ENCODE assay signal across 17 mouse cellular contexts in the genomic region with DNA sequence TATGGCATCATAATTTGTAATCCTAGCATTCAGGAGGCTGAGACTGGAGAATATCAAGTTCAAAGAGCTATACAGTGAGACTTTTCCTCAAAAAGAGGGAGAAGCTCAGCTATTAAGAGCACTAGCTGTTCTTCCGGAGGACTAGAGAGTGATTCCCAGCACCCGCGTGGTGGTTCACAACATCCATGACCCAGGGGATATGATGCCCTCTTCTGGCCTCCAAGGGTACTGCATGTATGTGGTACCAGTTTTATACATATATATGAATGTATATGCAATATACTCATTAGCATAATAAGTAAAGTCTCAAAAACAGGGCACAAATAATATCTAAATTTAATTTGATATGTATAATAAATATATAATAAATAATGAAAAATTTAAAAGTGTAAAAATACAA. TPM values are rescaled to one million over a fixed set of nuclear protein-coding genes. Genes with fewer than 3 reads are reported as not detected.
DNase-seq lines count a peak whose midpoint lies in the region; ATAC-seq and TF ChIP-seq lines count a peak whose summit lies in the region.
"Had no signal": no experiment of that assay in that cellular context is flagged by ENCODE, and none has a peak within 500 bp of the region (broad histone marks: within the 10 kb centered on the region; RNA-seq: fewer than 3 reads in every experiment).

No protein-coding gene starts in this region.

- TF ChIP-seq EP300 in liver, embryonic 14.5 days (IDR thresholded peaks at IDR 0.05; ENCODE audit: low read depth): no peak

- WGBS in liver, embryonic 14.5 days (ENCODE audit: insufficient replicate concordance): 74% methylated on average over 3 of the region's 3 CpGs
- 84% methylated on average over 3 of the region's 3 CpGs for WGBS in liver, embryonic 11.5 days

- no peak for TF ChIP-seq POLR2A in brain, embryonic 14.5 days (IDR thresholded peaks at IDR 0.05; ENCODE audit: borderline replicate concordance, extremely low read depth, insufficient read depth, insufficient read length, poor library complexity, severe bottlenecking)

- H3K27me3 ChIP-seq in liver, embryonic 14.5 days (ENCODE audit: control insufficient read depth, insufficient read depth, low read length): no peaks in the 10 kb centered on the region
- H3K27me3 ChIP-seq in liver, embryonic 11.5 days (replicated peaks; ENCODE audit: control insufficient read depth, insufficient read depth, low read length): no peaks in the 10 kb centered on the region
- no peaks in the 10 kb centered on the region for H3K27me3 ChIP-seq in E14TG2a.4 (ENCODE audit: insufficient read depth, low read length)
- H3K27me3 ChIP-seq: intestine, embryonic 15.5 days; liver, embryonic 15.5 days; megakaryocyte, embryonic 14.5 days had no signal

- H3K4me2 ChIP-seq in liver, embryonic 14.5 days (ENCODE audit: low read depth): no peak overlapping the region
- no peak overlapping the region for H3K4me2 ChIP-seq in liver, embryonic 11.5 days
- H3K4me2 ChIP-seq: intestine, embryonic 15.5 days; liver, embryonic 15.5 days had no signal

- no peak overlapping the region for H3K9ac ChIP-seq in liver, embryonic 14.5 days (replicated peaks)
- no peak overlapping the region for H3K9ac ChIP-seq in liver, embryonic 11.5 days (ENCODE audit: low read depth, low read length)
- H3K9ac ChIP-seq: intestine, embryonic 15.5 days; liver, embryonic 15.5 days had no signal

- no peaks in the 10 kb centered on the region for H3K36me3 ChIP-seq in liver, embryonic 14.5 days (replicated peaks; ENCODE audit: control insufficient read depth, insufficient read depth, low read depth)
- H3K36me3 ChIP-seq in liver, embryonic 11.5 days (ENCODE audit: control insufficient read depth, insufficient read depth, low read length): no peaks in the 10 kb centered on the region
- no peaks in the 10 kb centered on the region for H3K36me3 ChIP-seq in E14TG2a.4 (ENCODE audit: insufficient read depth, low read length)
- H3K36me3 ChIP-seq: intestine, embryonic 15.5 days; liver, embryonic 15.5 days had no signal

- DNase-seq in CD4-positive, CD25-positive, alpha-beta regulatory T cell, adult 2 months (ENCODE audit: low read depth, low spot score): peak; percentile 39
- DNase-seq in liver, embryonic 14.5 days (ENCODE audit: low read depth in 3 of 3, low spot score in 3 of 3): no peak
- no peak for DNase-seq in liver, embryonic 11.5 days (ENCODE audit: low spot score)
- DNase-seq in brain, embryonic 14.5 days (ENCODE audit: low read depth): no peak
- DNase-seq in frontal cortex, postnatal 14 days (ENCODE audit: low spot score in 2 of 2): no peak
- DNase-seq: adrenal gland, postnatal 36 days; cerebellum, adult 9-10 months; embryo, embryonic 11 days; heart, postnatal 10 days; right cerebral cortex, postnatal 25 days had no signal

- no peak overlapping the region for H3K4me3 ChIP-seq in liver, embryonic 14.5 days (ENCODE audit: insufficient read depth in 1 of 2, low read depth in 2 of 2, low read length in 2 of 2)
- no peak overlapping the region for H3K4me3 ChIP-seq in liver, embryonic 11.5 days (ENCODE audit: low read depth, low read length)
- H3K4me3 ChIP-seq in E14TG2a.4 (replicated peaks; ENCODE audit: low read length): no peak overlapping the region
- H3K4me3 ChIP-seq: intestine, embryonic 15.5 days; liver, embryonic 15.5 days; megakaryocyte, embryonic 14.5 days; myocyte had no signal

- no peaks in the 10 kb centered on the region for H3K4me1 ChIP-seq in liver, embryonic 14.5 days (replicated peaks; ENCODE audit: control insufficient read depth in 2 of 2, insufficient read depth in 2 of 2, low read length in 1 of 2)
- H3K4me1 ChIP-seq in liver, embryonic 11.5 days (replicated peaks; ENCODE audit: control insufficient read depth, insufficient read depth, low read length): no peaks in the 10 kb centered on the region
- no peaks in the 10 kb centered on the region for H3K4me1 ChIP-seq in E14TG2a.4 (replicated peaks; ENCODE audit: low read depth, low read length)
- H3K4me1 ChIP-seq: intestine, embryonic 15.5 days; liver, embryonic 15.5 days had no signal

- no peak overlapping the region for H3K27ac ChIP-seq in liver, embryonic 14.5 days
- H3K27ac ChIP-seq in liver, embryonic 11.5 days (ENCODE audit: low read depth, low read length): no peak overlapping the region
- H3K27ac ChIP-seq: intestine, embryonic 15.5 days; liver, embryonic 15.5 days had no signal

- no peak for ATAC-seq in CD4-positive, CD25-positive, alpha-beta regulatory T cell, adult 4 months
- no peak for ATAC-seq in liver, embryonic 14.5 days (ENCODE audit: insufficient read depth)
- ATAC-seq in liver, embryonic 11.5 days (replicated peaks; ENCODE audit: low FRiP score): no peak
- no peak for ATAC-seq in cerebellum, adult (ENCODE audit: insufficient number of reproducible peaks, low FRiP score, low TSS enrichment)
- ATAC-seq: intestine, embryonic 15.5 days had no signal

- H3K9me3 ChIP-seq in liver, embryonic 14.5 days (ENCODE audit: control insufficient read depth, low read length): peaks cover 3% of the 10 kb centered on the region; the same call in 1 of the 2 replicates
- H3K9me3 ChIP-seq in liver, embryonic 11.5 days (ENCODE audit: control insufficient read depth, low read length): no peaks in the 10 kb centered on the region
- peaks cover 3% of the 10 kb centered on the region for H3K9me3 ChIP-seq in E14TG2a.4 (ENCODE audit: low read length)
- H3K9me3 ChIP-seq: intestine, embryonic 15.5 days; liver, embryonic 15.5 days had no signal

- TF ChIP-seq CTCF in liver, embryonic 14.5 days (IDR thresholded peaks at IDR 0.05; ENCODE audit: low read depth): peak; percentile 58
- TF ChIP-seq CTCF in E14TG2a.4 (conservative IDR thresholded peaks at IDR 0.05; ENCODE audit: low read length): peak; percentile 49
- peak; percentile 26; the same call in 1 of the 2 replicates for TF ChIP-seq CTCF in brain, embryonic 14.5 days (IDR thresholded peaks at IDR 0.05; ENCODE audit: borderline replicate concordance, extremely low read depth, insufficient read depth, insufficient read length)

RNA-seq across cellular contexts. Expression of a gene that starts 17.6 kb away (rescaled TPM):
- polyA plus RNA-seq in CD4-positive, CD25-positive, alpha-beta regulatory T cell, adult 4 months (2017; shearing (Covaris generic)): 10 to 100 TPM; 17.3 to 27.1 TPM
- polyA plus RNA-seq in liver, embryonic 14.5 days (2012; rRNA removed): 1.5 and 3.2 TPM in 2 replicates
- 0.32 and 2.8 TPM in 2 replicates for polyA plus RNA-seq in liver, embryonic 14.5 days (2014; fragmentation: Nextera tagmentation; extraction: Ambion mirVana)
- polyA plus RNA-seq in liver, embryonic 11.5 days (2014; fragmentation: Nextera tagmentation; extraction: Ambion mirVana): 1.2 and 2.9 TPM in 2 replicates
- 23.9 and 25.2 TPM in 2 replicates for polyA plus RNA-seq in brain, embryonic 14.5 days (2012; rRNA removed)
- polyA plus RNA-seq: myocyte had no signal

RNA-seq across cellular contexts. Expression of a gene that starts 25.8 kb away (rescaled TPM):
- polyA plus RNA-seq in CD4-positive, CD25-positive, alpha-beta regulatory T cell, adult 4 months (2017; shearing (Covaris generic)): 10 to 100 TPM; 11.8 to 20.6 TPM
- 1.7 and 3.1 TPM in 2 replicates for polyA plus RNA-seq in liver, embryonic 14.5 days (2012; rRNA removed)
- polyA plus RNA-seq in liver, embryonic 14.5 days (2014; fragmentation: Nextera tagmentation; extraction: Ambion mirVana): 6.8 and 8.7 TPM in 2 replicates
- polyA plus RNA-seq in liver, embryonic 11.5 days (2014; fragmentation: Nextera tagmentation; extraction: Ambion mirVana): 30.3 and 32.1 TPM in 2 replicates
- polyA plus RNA-seq in brain, embryonic 14.5 days (2012; rRNA removed): 22.6 and 26.6 TPM in 2 replicates
